Mouse (Mus musculus) macrophage (primary cell): ENCODE data around the gene Galns. TPM values are rescaled to one million over a fixed set of nuclear protein-coding genes. Genes with fewer than 3 reads are reported as not detected.
A peak's percentile ranks its signal among the peaks of the same experiment; 100 is the strongest.
"Not testable (repeated sequence)": the region's sequence is repeated elsewhere in the genome, so short reads cannot be mapped to it uniquely, and the experiment has no call there.

ENCODE experiments used
- H3K27ac ChIP-seq: fragments of 350-480 bp; formaldehyde crosslinking; 2 replicates; pipeline ENCODE4 v1.9.0; 2021
- H3K36me3 ChIP-seq: fragments of 350-480 bp; formaldehyde crosslinking; 2 replicates; pipeline ENCODE4 v1.9.0; 2021; ENCODE audit errors: inconsistent target
- H3K4me3 ChIP-seq: fragments of 350-480 bp; formaldehyde crosslinking; 2 replicates; pipeline ENCODE4 v1.9.0; 2021; ENCODE audit errors: inconsistent target
- H3K79me2 ChIP-seq: fragments of 350-480 bp; formaldehyde crosslinking; 2 replicates; pipeline ENCODE4 v1.9.0; 2021; ENCODE audit errors: inconsistent target
- whole genome bisulfite sequencing: methylation state at CpG from one replicate; pipeline ENCODE4 v1.1.7; 2026; ENCODE audit warnings: inconsistent platforms; ENCODE audit not compliant: missing documents; 5-methylcytosine and 5-hydroxymethylcytosine counted together
- polyA plus RNA-seq: library from polyadenylated mRNA; stranded (reverse); fragments of 250-400 nt; gene quantifications from 3 replicates; pipeline ENCODE4 v1.2.4, GENCODE M21; 2018; ENCODE audit warnings: inconsistent platforms

Gene Galns
- polyA plus RNA-seq, 1 experiment from 2014 or later = 140 TPM

DNA sequence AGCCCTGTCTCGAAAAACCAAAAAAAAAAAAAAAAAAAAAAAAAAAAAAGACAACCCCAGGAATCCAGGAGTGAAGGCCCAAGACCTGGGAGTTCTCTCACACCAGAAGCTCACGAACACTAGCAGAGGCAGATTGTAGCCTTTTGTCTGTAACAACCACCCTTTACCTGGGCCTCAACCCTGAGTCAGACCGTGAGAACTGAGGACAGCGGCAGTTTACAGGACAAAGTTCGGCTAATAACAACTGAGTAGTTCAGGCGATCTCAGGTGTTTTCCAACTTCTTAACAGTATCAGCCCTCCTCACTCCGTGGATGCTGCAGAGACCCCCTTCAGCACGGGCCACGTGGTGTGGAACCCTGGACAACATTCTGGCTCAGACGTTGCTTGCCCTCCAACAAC, 24.5 kb downstream of the Galns start:
- H3K4me3 ChIP-seq = no peak overlapping the region
- WGBS = 95% methylated on average over 8 of the region's 10 CpGs
- H3K36me3 ChIP-seq = no peaks in the 10 kb centered on the region
- H3K27ac ChIP-seq = no peak overlapping the region
- no peaks in the 10 kb centered on the region for H3K79me2 ChIP-seq

DNA sequence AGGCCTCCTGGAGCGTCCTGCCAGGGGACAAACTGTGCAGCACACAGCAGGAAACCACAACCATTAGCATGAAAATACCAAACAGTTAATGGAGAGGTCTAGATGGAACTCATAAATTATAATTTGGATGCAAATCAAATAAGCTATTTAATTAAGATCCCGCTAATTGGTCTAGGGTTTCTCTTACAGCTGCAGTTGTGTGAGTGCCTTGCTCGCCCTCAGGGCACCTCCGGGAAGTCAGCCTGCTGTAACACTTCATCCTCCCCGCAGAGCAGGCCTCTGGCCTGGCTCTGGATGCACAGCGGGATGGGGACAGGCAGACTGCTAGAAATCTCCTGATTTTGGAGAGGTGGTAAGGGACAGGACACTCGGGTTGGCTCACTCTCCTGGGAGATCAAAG, 25.1 kb downstream of the Galns start:
- Histone ChIP-seq H3K79me2 (no peaks in the 10 kb centered on the region), H3K4me3 (no peak overlapping the region), H3K27ac (peak overlapping the region; percentile 68), H3K36me3 (no peaks in the 10 kb centered on the region)
- 91% methylated on average over 7 of the region's 7 CpGs for WGBS

DNA sequence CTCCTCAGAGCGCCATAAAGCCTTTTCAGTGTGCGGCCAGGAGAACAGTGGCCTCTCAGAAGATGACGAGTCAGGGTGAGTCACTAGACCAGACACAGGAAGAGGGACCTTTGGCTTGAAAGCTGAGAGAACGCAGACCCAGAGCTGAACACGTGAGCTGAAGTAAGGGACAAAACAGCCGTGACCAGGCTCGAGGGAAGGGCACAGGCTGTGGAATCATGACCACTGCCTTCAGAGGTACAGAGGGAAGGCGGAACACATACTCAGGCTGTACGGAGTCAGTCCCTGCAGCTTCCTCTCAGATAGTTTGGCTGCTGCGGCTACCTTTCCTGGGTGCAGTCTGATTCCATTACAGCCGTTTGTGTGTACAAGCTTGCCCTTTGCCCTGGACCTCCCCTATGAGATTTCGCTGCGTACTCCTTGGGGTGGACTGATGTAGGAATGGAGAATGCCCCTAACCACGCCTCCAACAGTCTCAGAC, 25.8 kb downstream of the Galns start:
- no peaks in the 10 kb centered on the region for H3K79me2 ChIP-seq
- H3K4me3 ChIP-seq = no peak overlapping the region
- H3K27ac ChIP-seq = peak overlapping the region; percentile 68
- WGBS = 50% methylated on average over 14 of the region's 14 CpGs
- no peaks in the 10 kb centered on the region for H3K36me3 ChIP-seq

DNA sequence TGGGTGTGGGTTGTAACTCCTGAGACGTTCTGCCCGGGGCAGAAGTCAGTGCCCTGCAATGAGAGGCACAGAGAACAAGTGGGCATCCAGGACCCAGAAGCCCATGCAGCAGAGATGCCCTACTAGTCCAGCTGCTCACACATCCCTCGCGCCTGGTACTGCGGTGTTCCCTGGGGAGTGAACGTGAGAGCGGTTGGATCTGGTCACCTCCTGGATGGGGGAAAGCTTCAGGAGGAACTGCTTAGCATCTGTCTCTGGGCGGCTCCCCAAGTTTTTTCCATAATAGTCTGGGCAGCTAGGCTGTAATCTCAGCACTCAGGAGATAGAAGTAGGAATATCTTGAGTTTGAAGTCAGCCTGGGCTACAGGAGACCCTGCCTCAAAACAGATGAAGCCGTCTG, 26.3 kb downstream of the Galns start:
- Histone ChIP-seq H3K4me3 (no peak overlapping the region), H3K79me2 (no peaks in the 10 kb centered on the region), H3K27ac (peak overlapping the region; percentile 68), H3K36me3 (no peaks in the 10 kb centered on the region)
- WGBS = 87% methylated on average over 9 of the region's 9 CpGs

GRCm38 (mm10) chr8:122580926-122581325, 30.3 kb downstream of the Galns start:
- peaks cover 5% of the 10 kb centered on the region for H3K79me2 ChIP-seq
- H3K4me3 ChIP-seq = no peak overlapping the region
- no peak overlapping the region for H3K27ac ChIP-seq
- WGBS = 97% methylated on average over 8 of the region's 15 CpGs
- H3K36me3 ChIP-seq = 0 out of 2 replicates have a peak, but pooled peaks cover 9% of the 10 kb centered on the region

DNA sequence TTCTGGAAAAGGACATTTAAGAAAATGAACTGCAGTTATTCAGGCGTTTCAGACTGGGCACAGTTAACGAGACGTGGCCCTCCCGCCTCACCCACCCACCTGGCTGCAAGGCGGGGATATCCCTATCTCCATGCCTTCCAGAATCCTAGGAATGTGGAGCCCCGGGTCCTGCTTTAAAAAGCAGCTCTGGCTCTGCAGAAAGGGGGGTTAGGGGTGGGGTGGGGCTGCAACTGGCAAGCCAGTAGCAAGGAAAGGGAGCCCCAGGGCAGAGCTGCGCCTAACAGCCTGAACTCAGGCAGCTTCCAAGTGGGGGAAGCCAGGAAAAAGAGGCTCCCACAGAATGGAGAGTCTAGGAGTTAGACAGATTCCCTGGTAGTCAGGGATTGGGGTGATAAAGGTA, 32.1 kb downstream of the Galns start:
- Histone ChIP-seq H3K27ac (no peak overlapping the region), H3K36me3 (0 out of 2 replicates have a peak, but pooled peaks cover 9% of the 10 kb centered on the region), H3K4me3 (no peak overlapping the region), H3K79me2 (peaks cover 20% of the 10 kb centered on the region)
- WGBS = 90% methylated on average over 7 of the region's 7 CpGs

GRCm38 (mm10) chr8:122577116-122577515, 34.1 kb downstream of the Galns start:
- Histone ChIP-seq H3K36me3 (peaks cover 22% of the 10 kb centered on the region; the same call in 1 of the 2 replicates), H3K4me3 (no peak overlapping the region), H3K27ac (no peak overlapping the region), H3K79me2 (peaks cover 25% of the 10 kb centered on the region)
- WGBS = 74% methylated on average over 10 of the region's 10 CpGs

GRCm38 (mm10) chr8:122576648-122577022, 34.6 kb downstream of the Galns start, which contains the start of gene Aprt:
Aprt (minus strand) TSS chr8:122576909.
- Histone ChIP-seq H3K4me3 (peak within 1 kb of the TSS; percentile 78), H3K27ac (peak within 1 kb of the TSS; percentile 78), H3K36me3 (peaks cover 26% of the 10 kb centered on the region; the same call in 1 of the 2 replicates), H3K79me2 (peaks cover 30% of the 10 kb centered on the region)
- under 1% methylated on average over 37 of the region's 39 CpGs for WGBS

DNA sequence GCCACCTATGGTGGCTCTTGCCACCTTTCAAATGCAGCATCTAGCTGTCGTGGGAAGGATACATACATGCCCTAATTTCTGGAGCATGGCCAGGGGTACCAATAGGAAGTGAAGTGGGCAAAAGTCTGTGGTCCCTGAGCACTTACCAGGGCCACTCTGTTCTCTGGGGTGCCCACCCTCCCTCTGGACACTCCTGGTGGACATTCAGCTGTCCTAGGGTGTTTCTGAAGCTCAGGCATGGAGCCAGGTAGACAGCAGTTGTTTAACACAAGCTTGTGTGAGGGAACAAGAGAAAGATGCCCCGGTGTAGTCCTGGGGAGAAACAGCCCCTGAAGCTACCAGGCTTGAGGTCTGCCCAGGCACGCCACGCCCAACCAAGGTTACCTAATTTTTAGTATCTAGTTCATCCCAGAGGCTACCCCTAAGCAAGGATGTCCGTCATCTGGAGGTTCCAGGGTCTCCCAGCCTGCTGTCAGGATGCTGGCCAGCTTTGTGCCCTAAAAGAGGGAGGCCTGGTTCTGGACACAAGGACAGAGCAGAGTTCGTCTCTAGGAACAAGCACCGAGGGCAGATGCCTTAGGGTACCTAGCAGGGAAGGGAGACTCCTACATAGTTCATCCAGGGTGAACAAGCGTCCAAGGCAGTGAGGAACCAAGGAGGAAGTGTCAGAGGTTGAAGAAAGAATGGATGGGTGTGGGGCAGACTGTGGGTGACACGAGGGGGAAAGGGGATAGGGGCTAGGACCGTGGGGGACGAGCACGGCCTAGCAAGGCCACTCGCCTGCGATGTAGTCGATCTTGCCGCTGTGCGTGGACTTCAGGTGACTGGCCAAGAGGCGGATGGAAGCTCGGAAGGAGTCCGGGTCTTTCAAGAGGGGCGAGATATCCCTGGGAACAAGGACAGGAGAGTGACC, 35.3 kb downstream of the Galns start:
- Histone ChIP-seq H3K36me3 (peaks cover 31% of the 10 kb centered on the region), H3K79me2 (peaks cover 36% of the 10 kb centered on the region), H3K27ac (peak overlapping the region; percentile 78), H3K4me3 (peak overlapping the region; percentile 78)
- 10% methylated on average over 21 of the region's 21 CpGs for WGBS

GRCm38 (mm10) chr8:122575286-122575685, 36.0 kb downstream of the Galns start:
- H3K4me3 ChIP-seq = peak overlapping the region; percentile 78
- H3K27ac ChIP-seq = peak overlapping the region; percentile 78
- peaks cover 38% of the 10 kb centered on the region for H3K36me3 ChIP-seq
- peaks cover 43% of the 10 kb centered on the region for H3K79me2 ChIP-seq
- 56% methylated on average over 8 of the region's 8 CpGs for WGBS

DNA sequence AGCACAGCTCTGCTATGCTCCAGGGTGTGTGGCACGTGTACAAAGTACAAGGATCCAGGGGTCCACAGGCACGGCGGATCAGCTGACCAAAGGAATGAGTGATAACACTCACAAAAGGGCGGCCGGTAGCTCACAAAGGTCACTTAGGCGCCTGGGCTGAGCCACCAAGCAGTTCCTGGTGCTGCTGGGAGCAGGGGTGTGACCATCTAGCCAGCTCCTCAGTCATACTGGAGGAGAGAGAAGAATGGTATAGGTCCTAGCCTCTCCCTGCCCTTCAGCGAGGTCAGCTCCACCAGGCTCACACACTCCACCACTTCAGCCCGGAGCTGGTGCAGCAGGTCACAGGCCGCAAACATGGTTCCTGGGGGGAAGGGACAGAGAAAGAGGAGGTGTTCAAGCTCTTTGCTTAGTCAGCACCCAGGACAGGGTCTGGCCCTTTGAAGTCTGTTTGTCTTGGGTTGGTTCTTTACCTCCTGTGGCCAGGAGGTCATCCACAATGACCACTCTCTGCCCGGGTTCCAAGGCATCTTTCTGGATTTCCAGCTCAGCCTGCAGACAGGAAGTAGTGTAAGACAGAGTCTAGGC, 36.5 kb downstream of the Galns start:
- WGBS = 79% methylated on average over 10 of the region's 10 CpGs
- Histone ChIP-seq H3K36me3 (peaks cover 43% of the 10 kb centered on the region), H3K4me3 (peak overlapping the region; percentile 78; the same call in 1 of the 2 replicates), H3K27ac (peak overlapping the region; percentile 78), H3K79me2 (peaks cover 48% of the 10 kb centered on the region)

DNA sequence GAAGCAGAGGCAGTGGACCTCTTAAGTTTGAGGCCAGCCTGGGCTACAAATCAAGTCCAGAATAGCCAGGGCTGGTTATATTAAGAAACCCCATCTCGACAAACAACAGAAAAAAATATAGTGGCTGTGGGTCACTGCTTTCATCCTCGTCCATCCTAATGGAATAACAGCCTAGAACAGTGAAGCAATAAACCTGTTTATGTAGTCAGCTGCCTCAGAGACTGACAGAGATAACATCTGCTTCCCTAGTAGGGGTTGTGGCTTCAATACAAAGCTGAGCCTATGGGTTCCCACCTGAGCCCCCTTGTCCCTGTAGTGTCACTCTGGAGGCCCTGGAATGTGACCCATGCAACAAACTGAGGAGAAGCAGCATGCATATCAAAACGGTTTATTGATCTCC, 37.0 kb downstream of the Galns start:
- H3K4me3 ChIP-seq = no peak overlapping the region
- H3K27ac ChIP-seq = peak overlapping the region; percentile 78; the same call in 1 of the 2 replicates
- 82% methylated on average over 3 of the region's 3 CpGs for WGBS
- peaks cover 53% of the 10 kb centered on the region for H3K79me2 ChIP-seq
- H3K36me3 ChIP-seq = peaks cover 46% of the 10 kb centered on the region

DNA sequence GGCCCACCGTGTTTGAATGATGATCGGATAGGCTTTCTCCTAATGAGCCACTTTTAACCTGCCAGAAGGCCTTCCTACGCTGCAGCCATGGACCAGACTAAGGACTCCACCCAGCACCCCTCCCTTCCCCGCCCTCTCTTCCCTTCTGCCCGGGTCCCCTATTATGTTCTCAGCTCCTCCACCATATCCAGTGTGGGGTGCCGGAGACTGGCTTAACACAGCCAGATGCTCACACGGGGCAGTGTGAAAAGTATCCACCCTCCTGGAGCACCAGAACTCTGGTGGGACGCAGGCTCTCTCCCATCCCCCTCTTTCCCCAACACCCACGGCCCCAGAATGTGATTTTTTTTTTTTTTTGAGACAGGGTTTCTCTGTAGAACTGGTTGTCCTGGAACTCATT, 37.7 kb downstream of the Galns start:
- peaks cover 44% of the 10 kb centered on the region for H3K36me3 ChIP-seq
- H3K27ac ChIP-seq = no peak overlapping the region
- 73% methylated on average over 9 of the region's 9 CpGs for WGBS
- H3K79me2 ChIP-seq = peaks cover 60% of the 10 kb centered on the region
- no peak overlapping the region for H3K4me3 ChIP-seq

DNA sequence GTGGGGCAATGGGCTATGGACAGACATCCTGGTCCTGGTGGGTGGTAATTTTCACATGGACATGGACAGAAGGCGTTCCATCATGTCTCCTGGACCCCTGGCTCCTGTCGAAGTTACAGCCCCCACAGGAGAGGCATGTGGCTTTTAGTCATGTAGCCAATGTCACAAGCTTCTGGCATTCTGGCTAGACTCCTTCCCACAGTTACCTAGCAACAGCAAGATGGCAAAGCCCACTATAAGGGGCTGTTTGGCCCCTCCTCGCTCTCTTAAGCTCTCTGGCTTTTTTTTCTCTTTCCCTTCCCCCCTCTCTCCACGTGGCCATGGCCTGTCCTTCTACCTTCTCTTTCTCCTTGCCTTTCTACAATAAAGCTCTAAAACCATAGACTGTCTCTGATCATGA, 38.1 kb downstream of the Galns start:
- H3K36me3 ChIP-seq = peaks cover 40% of the 10 kb centered on the region
- not testable (repeated sequence) for H3K27ac ChIP-seq, H3K4me3 ChIP-seq
- WGBS = 69% methylated on average over 4 of the region's 4 CpGs
- peaks cover 64% of the 10 kb centered on the region for H3K79me2 ChIP-seq

- Histone ChIP-seq H3K79me2 (peaks cover 64% of the 10 kb centered on the region), H3K27ac (no peak overlapping the region), H3K36me3 (peaks cover 37% of the 10 kb centered on the region), H3K4me3 (no peak overlapping the region)
- WGBS = 89% methylated on average over 3 of the region's 3 CpGs
Observed at GRCm38 (mm10) chr8:122572751-122573150, 38.5 kb downstream of the Galns start.
